Mouse (Mus musculus) G1E (cell line): ENCODE data around the gene Gstt3. TPM values are rescaled to one million over a fixed set of nuclear protein-coding genes. Genes with fewer than 3 reads are reported as not detected.

Experiments used
- ATAC-seq: 2 replicates; pipeline ENCODE4 v1.8.0; 2016; ENCODE audit warnings: mild to moderate bottlenecking; ENCODE audit not compliant: insufficient number of reproducible peaks, poor library complexity, low FRiP score, severe bottlenecking; ENCODE audit errors: extremely low read depth
- DNase-seq: peaks from one replicate; pipeline ENCODE4 v3.0.0; 2012; ENCODE audit warnings: low spot score
- H3K27me3 ChIP-seq: 2 replicates; pipeline ENCODE4 v1.6.1; 2012; ENCODE audit warnings: mild to moderate bottlenecking, low read length, inconsistent platforms; ENCODE audit not compliant: insufficient read depth
- H3K36me3 ChIP-seq: replicated peaks from 2 replicates; pipeline ENCODE3; 2012; ENCODE audit warnings: mild to moderate bottlenecking, inconsistent platforms
- H3K4me1 ChIP-seq: 2 replicates; pipeline ENCODE4 v1.6.1; 2012; ENCODE audit warnings: low read depth, low read length, inconsistent platforms, mixed read lengths; ENCODE audit not compliant: insufficient read depth
- H3K4me3 ChIP-seq: 2 replicates; pipeline ENCODE4 v1.5.1; 2012; ENCODE audit warnings: low read depth, mild to moderate bottlenecking, inconsistent platforms, low read length, moderate library complexity, mixed read lengths
- H3K9me3 ChIP-seq: replicated peaks from 2 replicates; pipeline ENCODE4 v1.6.1; 2012; ENCODE audit warnings: inconsistent platforms
- CTCF ChIP-seq: IDR thresholded peaks from 2 replicates; pipeline ENCODE4 v1.5.1; 2012; ENCODE audit warnings: low read depth, low read length, inconsistent platforms, mixed read lengths
- GATA1 ChIP-seq: IDR thresholded peaks from 2 replicates; pipeline ENCODE4 v1.6.1; 2012; ENCODE audit warnings: borderline replicate concordance, low read length, inconsistent platforms, mixed read lengths
- GATA2 ChIP-seq: IDR thresholded peaks from 2 replicates; pipeline ENCODE4 v1.6.1; 2012; ENCODE audit warnings: low read depth, low read length, inconsistent platforms, borderline replicate concordance
- POLR2AphosphoS5 ChIP-seq: IDR thresholded peaks from 2 replicates; pipeline ENCODE4 v1.6.1; 2012; ENCODE audit warnings: low read depth, low read length, inconsistent platforms; ENCODE audit not compliant: insufficient replicate concordance
- TAL1 ChIP-seq: conservative IDR thresholded peaks from 2 replicates; pipeline ENCODE4 v1.6.1; 2012; ENCODE audit warnings: low read depth, low read length, inconsistent platforms, mixed read lengths
- polyA plus RNA-seq: library from polyadenylated mRNA; stranded (reverse); fragments of >175 nt; gene quantifications from 2 replicates; pipeline ENCODE4 v1.2.3, GENCODE M21; 2012
- total RNA-seq, 2 experiments: library from RNA; stranded (forward) in 1 of 2; stranded (reverse) in 1 of 2; fragments of 200-1000 nt in 1 of 2; fragments of >200 nt in 1 of 2; fragmentation: Nextera tagmentation in 1 of 2; gene quantifications; 2 replicates each; pipeline ENCODE4 v1.2.3; 2014 to 2017

Gstt3 gene
- total and polyA plus RNA-seq, 3 experiments = 0.24 to 0.49 TPM; not detected in 1

DNA sequence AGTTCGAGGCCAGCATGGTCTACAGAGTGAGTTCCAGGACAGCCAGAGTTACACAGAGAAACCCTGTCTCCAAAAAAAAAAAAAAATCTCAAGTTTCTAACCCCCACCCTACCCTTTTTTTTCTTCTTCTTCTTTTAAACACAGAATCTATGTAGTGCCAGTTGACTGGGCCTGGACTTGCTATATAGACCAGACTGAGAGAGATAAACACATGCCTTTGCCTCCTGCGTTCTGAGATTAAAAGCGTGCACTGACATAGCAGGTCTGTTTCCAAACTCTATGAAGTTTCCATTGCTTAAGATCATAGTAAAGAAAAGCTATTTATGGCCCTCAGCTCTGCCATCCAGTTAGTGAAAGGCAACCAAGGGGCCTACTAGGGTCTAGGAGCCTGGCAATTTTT lies 18.8 kb downstream of the Gstt3 start:
- Histone ChIP-seq H3K4me3 (peak overlapping the region; percentile 53; the same call in 1 of the 2 replicates), H3K9me3 (peaks cover 6% of the 10 kb centered on the region), H3K27me3 (no peaks in the 10 kb centered on the region), H3K4me1 (peaks cover 23% of the 10 kb centered on the region), H3K36me3 (peaks cover 46% of the 10 kb centered on the region)
- DNase-seq = no peak
- ATAC-seq = peak; percentile 18; the same call in 1 of the 2 replicates
- TF ChIP-seq TAL1 = peak; percentile 23; the same call in 1 of the 2 replicates
- no peak for TF ChIP-seq GATA2
- TF ChIP-seq CTCF = no peak
- no peak for TF ChIP-seq GATA1

- TF ChIP-seq CTCF (no peak), TAL1 (no peak), POLR2AphosphoS5 (no peak), GATA2 (no peak), GATA1 (no peak)
- ATAC-seq (no peak), DNase-seq (no peak)
- H3K27me3 ChIP-seq = no peaks in the 10 kb centered on the region
- peaks cover 24% of the 10 kb centered on the region for H3K4me1 ChIP-seq
- peaks cover 6% of the 10 kb centered on the region for H3K9me3 ChIP-seq
- H3K4me3 ChIP-seq = no peak overlapping the region
- H3K36me3 ChIP-seq = peaks cover 66% of the 10 kb centered on the region
Observed at GRCm38 (mm10) chr10:75760311-75760710, 20.9 kb downstream of the Gstt3 start.

GRCm38 (mm10) chr10:75756719-75757118 lies 24.5 kb downstream of the Gstt3 start:
- Histone ChIP-seq H3K4me1 (peaks cover 11% of the 10 kb centered on the region), H3K27me3 (no peaks in the 10 kb centered on the region), H3K9me3 (peaks cover 6% of the 10 kb centered on the region), H3K4me3 (no peak overlapping the region), H3K36me3 (peaks cover 95% of the 10 kb centered on the region)
- no peak for ATAC-seq
- DNase-seq = no peak
- TF ChIP-seq CTCF (no peak), TAL1 (no peak), GATA2 (no peak), GATA1 (no peak), POLR2AphosphoS5 (no peak)

GRCm38 (mm10) chr10:75744017-75744416 lies 37.2 kb downstream of the Gstt3 start:
- no peak for TF ChIP-seq TAL1
- no peak for TF ChIP-seq GATA1
- peak; percentile 64 for TF ChIP-seq CTCF
- TF ChIP-seq POLR2AphosphoS5 = no peak
- TF ChIP-seq GATA2 = no peak
- Histone ChIP-seq H3K4me1 (peaks cover 2% of the 10 kb centered on the region), H3K4me3 (no peak overlapping the region), H3K9me3 (no peaks in the 10 kb centered on the region), H3K27me3 (no peaks in the 10 kb centered on the region), H3K36me3 (peaks cover 99% of the 10 kb centered on the region)
- ATAC-seq = peak; percentile 63; the same call in 1 of the 2 replicates
- DNase-seq = peak; percentile 71

GRCm38 (mm10) chr10:75743369-75743768 lies 37.8 kb downstream of the Gstt3 start:
- ATAC-seq (no peak), DNase-seq (no peak)
- no peak overlapping the region for H3K4me3 ChIP-seq
- peaks cover 100% of the 10 kb centered on the region for H3K36me3 ChIP-seq
- H3K27me3 ChIP-seq = no peaks in the 10 kb centered on the region
- no peaks in the 10 kb centered on the region for H3K9me3 ChIP-seq
- H3K4me1 ChIP-seq = peaks cover 2% of the 10 kb centered on the region
- no peak for TF ChIP-seq GATA2
- TF ChIP-seq POLR2AphosphoS5 = no peak
- TF ChIP-seq GATA1 = no peak
- TF ChIP-seq TAL1 = no peak
- no peak for TF ChIP-seq CTCF

DNA sequence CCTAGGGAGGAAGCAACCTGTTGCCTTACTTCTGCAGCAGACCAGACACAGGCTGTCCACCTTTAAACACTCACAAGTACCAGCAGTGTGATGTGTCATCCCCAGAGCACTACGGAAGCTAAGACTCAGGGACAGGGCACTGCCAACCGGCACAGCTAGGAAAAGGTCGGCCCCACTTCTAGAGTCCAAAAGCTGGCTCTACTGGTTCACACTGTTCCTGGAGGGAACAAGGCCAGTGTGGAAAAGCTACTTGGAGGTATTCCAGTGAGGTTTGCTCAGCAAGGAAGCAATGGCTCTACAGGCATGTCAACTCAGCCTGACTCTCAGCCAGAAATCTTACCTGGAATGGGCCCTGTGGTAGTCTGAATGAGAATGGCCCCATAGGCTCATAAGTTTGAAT lies 40.3 kb downstream of the Gstt3 start:
- peaks cover 2% of the 10 kb centered on the region for H3K4me1 ChIP-seq
- ATAC-seq (no peak), DNase-seq (no peak)
- H3K27me3 ChIP-seq = no peaks in the 10 kb centered on the region
- no peaks in the 10 kb centered on the region for H3K9me3 ChIP-seq
- H3K4me3 ChIP-seq = no peak overlapping the region
- peaks cover 99% of the 10 kb centered on the region for H3K36me3 ChIP-seq
- TF ChIP-seq POLR2AphosphoS5 (no peak), GATA1 (no peak), TAL1 (no peak), GATA2 (no peak), CTCF (no peak)
